Mouse (Mus musculus) myocyte (in vitro differentiated cells): ENCODE results near the gene Srek1.

Experiments used
- E2F4 ChIP-seq: IDR thresholded peaks from one replicate; pipeline ENCODE4 v1.6.1; 2011; ENCODE audit warnings: mild to moderate bottlenecking, control low read depth, moderate library complexity; ENCODE audit not compliant: insufficient read depth
- MAX ChIP-seq: IDR thresholded peaks from one replicate; pipeline ENCODE4 v1.6.1; 2011; ENCODE audit warnings: low read depth, mild to moderate bottlenecking, control low read depth
- MYOG ChIP-seq, 3 experiments: IDR thresholded peaks; one replicate each; pipeline ENCODE4 v1.6.1; 2011; ENCODE audit warnings: control low read depth in 2 of 3, low read depth in 2 of 3, mild to moderate bottlenecking in 2 of 3; ENCODE audit not compliant: insufficient read length in 2 of 3, control insufficient read depth in 1 of 3, insufficient read depth in 1 of 3
- POLR2A ChIP-seq: IDR thresholded peaks from one replicate; pipeline ENCODE4 v1.6.1; 2011; ENCODE audit warnings: low read depth, mild to moderate bottlenecking, control low read depth, moderate library complexity; ENCODE audit not compliant: insufficient read length
- TCF12 ChIP-seq: IDR thresholded peaks from one replicate; pipeline ENCODE4 v1.6.1; 2011; ENCODE audit warnings: mild to moderate bottlenecking, control low read depth; ENCODE audit not compliant: poor library complexity, insufficient read depth, severe bottlenecking
- TCF3 ChIP-seq: IDR thresholded peaks from one replicate; pipeline ENCODE4 v1.6.1; 2011; ENCODE audit warnings: low read depth, control low read depth; ENCODE audit not compliant: insufficient read length

DNA sequence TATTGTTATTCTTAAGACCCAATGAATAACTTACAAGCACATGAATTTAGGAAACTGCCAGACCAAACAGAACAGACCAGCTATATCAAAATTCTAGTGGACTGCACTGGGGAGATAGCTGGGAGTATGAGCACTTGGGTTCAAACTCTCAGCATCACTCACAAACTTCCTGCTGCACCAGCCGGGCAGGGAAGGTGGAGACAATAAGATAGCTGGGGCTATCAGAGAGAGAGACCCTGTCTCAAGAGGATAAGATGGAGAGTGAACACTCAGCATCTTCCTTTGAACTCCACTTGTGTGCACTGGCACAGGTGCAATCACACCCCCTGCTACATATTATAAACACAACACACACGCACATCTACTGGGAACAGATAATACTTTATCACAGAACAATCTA lies 47.5 kb downstream of the Srek1 start:
- no peak for TF ChIP-seq TCF12
- no peak for TF ChIP-seq MYOG (IDR thresholded peaks at IDR 0.05; ENCODE audit: control insufficient read depth in 1 of 3, insufficient read depth in 1 of 3, insufficient read length in 2 of 3, low read depth in 2 of 3)
- no peak for TF ChIP-seq POLR2A
- TF ChIP-seq MAX, result no peak
- no peak for TF ChIP-seq TCF3
- no peak for TF ChIP-seq E2F4
